Mouse (Mus musculus): Measurements from ENCODE around the gene Inka2. TPM values are rescaled to one million over a fixed set of nuclear protein-coding genes. Genes with fewer than 3 reads are reported as not detected.

The Inka2 gene
- polyA plus RNA-seq, 1 experiment = 7.4 TPM

GRCm38 (mm10) chr3:105733538-105733937 is 29.1 kb downstream of the Inka2 start:
- TF ChIP-seq CTCF (IDR thresholded peaks at IDR 0.05; ENCODE audit: borderline replicate concordance, extremely low read depth, insufficient read depth, insufficient read length) (no peak), POLR2A (IDR thresholded peaks at IDR 0.05; ENCODE audit: borderline replicate concordance, extremely low read depth, insufficient read depth, insufficient read length, poor library complexity, severe bottlenecking) (no peak)
- no peak for DNase-seq (ENCODE audit: low read depth)

GRCm38 (mm10) chr3:105735285-105735684 is 30.9 kb downstream of the Inka2 start:
- TF ChIP-seq POLR2A (IDR thresholded peaks at IDR 0.05; ENCODE audit: borderline replicate concordance, extremely low read depth, insufficient read depth, insufficient read length, poor library complexity, severe bottlenecking) (no peak), CTCF (IDR thresholded peaks at IDR 0.05; ENCODE audit: borderline replicate concordance, extremely low read depth, insufficient read depth, insufficient read length) (no peak)
- no peak for DNase-seq (ENCODE audit: low read depth)

- DNase-seq (ENCODE audit: low read depth) = no peak
- TF ChIP-seq POLR2A (IDR thresholded peaks at IDR 0.05; ENCODE audit: borderline replicate concordance, extremely low read depth, insufficient read depth, insufficient read length, poor library complexity, severe bottlenecking) = no peak
- TF ChIP-seq CTCF (IDR thresholded peaks at IDR 0.05; ENCODE audit: borderline replicate concordance, extremely low read depth, insufficient read depth, insufficient read length) = no peak
These were observed 31.7 kb downstream of the Inka2 start for GRCm38 (mm10) chr3:105736148-105736547.

GRCm38 (mm10) chr3:105737070-105737469 is 32.7 kb downstream of the Inka2 start:
- no peak for DNase-seq (ENCODE audit: low read depth)
- TF ChIP-seq CTCF (IDR thresholded peaks at IDR 0.05; ENCODE audit: borderline replicate concordance, extremely low read depth, insufficient read depth, insufficient read length) (no peak), POLR2A (IDR thresholded peaks at IDR 0.05; ENCODE audit: borderline replicate concordance, extremely low read depth, insufficient read depth, insufficient read length, poor library complexity, severe bottlenecking) (no peak)

- DNase-seq (ENCODE audit: low read depth) = no peak
- TF ChIP-seq CTCF (IDR thresholded peaks at IDR 0.05; ENCODE audit: borderline replicate concordance, extremely low read depth, insufficient read depth, insufficient read length) = no peak
- no peak for TF ChIP-seq POLR2A (IDR thresholded peaks at IDR 0.05; ENCODE audit: borderline replicate concordance, extremely low read depth, insufficient read depth, insufficient read length, poor library complexity, severe bottlenecking)
These were observed 33.3 kb downstream of the Inka2 start for GRCm38 (mm10) chr3:105737666-105738065.

GRCm38 (mm10) chr3:105746542-105746941 is 42.1 kb downstream of the Inka2 start:
- no peak for DNase-seq (ENCODE audit: low read depth)
- TF ChIP-seq POLR2A (IDR thresholded peaks at IDR 0.05; ENCODE audit: borderline replicate concordance, extremely low read depth, insufficient read depth, insufficient read length, poor library complexity, severe bottlenecking) (no peak), CTCF (IDR thresholded peaks at IDR 0.05; ENCODE audit: borderline replicate concordance, extremely low read depth, insufficient read depth, insufficient read length) (no peak)

- TF ChIP-seq POLR2A (IDR thresholded peaks at IDR 0.05; ENCODE audit: borderline replicate concordance, extremely low read depth, insufficient read depth, insufficient read length, poor library complexity, severe bottlenecking) (no peak), CTCF (IDR thresholded peaks at IDR 0.05; ENCODE audit: borderline replicate concordance, extremely low read depth, insufficient read depth, insufficient read length) (no peak)
- DNase-seq (ENCODE audit: low read depth) = no peak
These were observed 46.4 kb downstream of the Inka2 start for GRCm38 (mm10) chr3:105750810-105751209.

- no peak for DNase-seq (ENCODE audit: low read depth)
- no peak for TF ChIP-seq POLR2A (IDR thresholded peaks at IDR 0.05; ENCODE audit: borderline replicate concordance, extremely low read depth, insufficient read depth, insufficient read length, poor library complexity, severe bottlenecking)
- no peak for TF ChIP-seq CTCF (IDR thresholded peaks at IDR 0.05; ENCODE audit: borderline replicate concordance, extremely low read depth, insufficient read depth, insufficient read length)
These were observed 49.8 kb downstream of the Inka2 start for GRCm38 (mm10) chr3:105754184-105754583.

GRCm38 (mm10) chr3:105755123-105755522 is 50.7 kb downstream of the Inka2 start:
- TF ChIP-seq POLR2A (IDR thresholded peaks at IDR 0.05; ENCODE audit: borderline replicate concordance, extremely low read depth, insufficient read depth, insufficient read length, poor library complexity, severe bottlenecking) (no peak), CTCF (IDR thresholded peaks at IDR 0.05; ENCODE audit: borderline replicate concordance, extremely low read depth, insufficient read depth, insufficient read length) (no peak)
- no peak for DNase-seq (ENCODE audit: low read depth)

- no peak for TF ChIP-seq POLR2A (IDR thresholded peaks at IDR 0.05; ENCODE audit: borderline replicate concordance, extremely low read depth, insufficient read depth, insufficient read length, poor library complexity, severe bottlenecking)
- TF ChIP-seq CTCF (IDR thresholded peaks at IDR 0.05; ENCODE audit: borderline replicate concordance, extremely low read depth, insufficient read depth, insufficient read length) = no peak
- no peak for DNase-seq (ENCODE audit: low read depth)
These were observed 52.1 kb downstream of the Inka2 start for GRCm38 (mm10) chr3:105756505-105756904.

- no peak for DNase-seq (ENCODE audit: low read depth)
- TF ChIP-seq POLR2A (IDR thresholded peaks at IDR 0.05; ENCODE audit: borderline replicate concordance, extremely low read depth, insufficient read depth, insufficient read length, poor library complexity, severe bottlenecking) (no peak), CTCF (IDR thresholded peaks at IDR 0.05; ENCODE audit: borderline replicate concordance, extremely low read depth, insufficient read depth, insufficient read length) (no peak)
These were observed 53.1 kb downstream of the Inka2 start for GRCm38 (mm10) chr3:105757323-105758083.

GRCm38 (mm10) chr3:105758098-105758497 is 53.7 kb downstream of the Inka2 start:
- no peak for DNase-seq (ENCODE audit: low read depth)

More at GRCm38 (mm10) chr3:105758098-105758497, 53.7 kb downstream of the Inka2 start:
- TF ChIP-seq POLR2A (IDR thresholded peaks at IDR 0.05; ENCODE audit: borderline replicate concordance, extremely low read depth, insufficient read depth, insufficient read length, poor library complexity, severe bottlenecking) = no peak
- no peak for TF ChIP-seq CTCF (IDR thresholded peaks at IDR 0.05; ENCODE audit: borderline replicate concordance, extremely low read depth, insufficient read depth, insufficient read length)

Data from brain, embryonic 14.5 days (tissue).